Mouse (Mus musculus) fat pad, adult 2 months (tissue): ENCODE data around the gene Myo1d.

ENCODE experiments used
- DNase-seq: peaks from one replicate; pipeline ENCODE4 v3.0.0-alpha.2; 2011; ENCODE audit warnings: low read depth, low spot score; ENCODE audit errors: extremely low read depth

The Myo1d gene

GRCm38 (mm10) chr11:80449859-80450258, 330.0 kb downstream of the Myo1d start:
- no peak for DNase-seq

DNA sequence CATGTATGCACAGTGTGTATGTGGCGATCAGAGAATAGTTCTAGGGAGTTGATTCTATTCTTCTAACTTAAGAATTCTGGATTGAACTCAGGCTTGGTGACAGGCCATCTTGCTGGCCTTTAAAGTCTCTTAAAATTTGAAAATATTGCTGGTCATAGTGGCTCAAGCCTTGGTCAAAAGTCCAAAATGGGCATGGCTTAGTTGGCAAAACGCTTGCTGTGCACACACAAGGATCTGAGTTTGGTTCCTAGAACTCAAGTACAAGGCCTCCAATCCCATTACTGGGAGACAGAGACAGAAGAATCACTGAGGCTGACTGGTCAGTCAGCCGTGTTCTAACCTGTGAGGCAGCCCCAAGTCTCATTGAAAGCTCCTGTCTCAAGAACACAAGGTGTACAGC, 332.9 kb downstream of the Myo1d start:
- DNase-seq, result no peak
